Mouse (Mus musculus) midbrain, postnatal 0 days (tissue): ENCODE measurements at regions not wholly inside any gene's neighbourhood (a gene's known extent, or its start where the extent isn't known, plus 50 kb on each side); places are given as distances from the start of the nearest gene placed in this dataset.

ENCODE experiments used
- ATAC-seq: fragments of 200-750 bp; cut with Nextera tagmentation; 2 replicates; pipeline ENCODE4 v1.8.0; 2017; ENCODE audit warnings: moderate number of reproducible peaks, mild to moderate bottlenecking, moderate TSS enrichment, moderate library complexity; ENCODE audit not compliant: low FRiP score
- DNase-seq: peaks from one replicate; pipeline ENCODE4 v3.0.0-alpha.2; 2015; ENCODE audit warnings: low spot score
- H3K27ac ChIP-seq: fragments of 300-500 bp; sonication (generic); 2 replicates; pipeline ENCODE4 v1.5.1; 2014; ENCODE audit warnings: low read depth, mild to moderate bottlenecking, low read length, mixed read lengths
- H3K27me3 ChIP-seq: fragments of 300-500 bp; sonication (generic); 2 replicates; pipeline ENCODE4 v1.6.1; 2014; ENCODE audit warnings: low read length, control low read depth, mixed read lengths; ENCODE audit not compliant: insufficient read depth
- H3K36me3 ChIP-seq: fragments of 300-500 bp; sonication (generic); 2 replicates; pipeline ENCODE4 v1.6.1; 2014; ENCODE audit warnings: low read length, control low read depth, mixed read lengths; ENCODE audit not compliant: insufficient read depth
- H3K4me1 ChIP-seq: fragments of 300-500 bp; sonication (generic); 2 replicates; pipeline ENCODE4 v1.6.1; 2014; ENCODE audit warnings: mild to moderate bottlenecking, control low read depth, antibody characterized with exemption, low read length, mixed read lengths; ENCODE audit not compliant: insufficient read depth
- H3K4me2 ChIP-seq: fragments of 300-500 bp; sonication (generic); 2 replicates; pipeline ENCODE4 v1.6.1; 2014; ENCODE audit warnings: low read depth, mild to moderate bottlenecking, low read length, mixed read lengths; ENCODE audit not compliant: poor library complexity, severe bottlenecking
- H3K4me3 ChIP-seq: fragments of 300-500 bp; sonication (generic); 2 replicates; pipeline ENCODE4 v1.5.1; 2014; ENCODE audit warnings: low read depth, mild to moderate bottlenecking, low read length, moderate library complexity
- H3K9ac ChIP-seq: fragments of 300-500 bp; sonication (generic); replicated peaks from 2 replicates; pipeline ENCODE4 v1.6.1; 2014; ENCODE audit warnings: mild to moderate bottlenecking, low read length, moderate library complexity, mixed read lengths; ENCODE audit not compliant: poor library complexity, severe bottlenecking
- H3K9me3 ChIP-seq: fragments of 300-500 bp; sonication (generic); 2 replicates; pipeline ENCODE4 v1.6.1; 2016; ENCODE audit warnings: low read length, control low read depth
- CTCF ChIP-seq: IDR thresholded peaks from 2 replicates; pipeline ENCODE4 v1.5.1; 2016; ENCODE audit warnings: antibody characterized with exemption, mild to moderate bottlenecking
- WGBS: fragments of 180-500 bp; shearing (Covaris S2); extraction: QIAGEN DNeasy Blood & Tissue Kit; methylation state at CpG from one replicate; pipeline ENCODE4 v1.1.7; 2014; 5-methylcytosine and 5-hydroxymethylcytosine counted together

- Histone ChIP-seq H3K9ac (no peak overlapping the region), H3K4me3 (no peak overlapping the region), H3K36me3 (no peaks in the 10 kb centered on the region), H3K27me3 (no peaks in the 10 kb centered on the region), H3K4me2 (no peak overlapping the region), H3K4me1 (no peaks in the 10 kb centered on the region), H3K27ac (no peak overlapping the region), H3K9me3 (no peaks in the 10 kb centered on the region)
- TF ChIP-seq CTCF = no peak
- ATAC-seq (no peak), DNase-seq (no peak)
- 85% methylated on average over 8 of the region's 8 CpGs for WGBS
Measured at GRCm38 (mm10) chr11:20464564-20464963, 78.5 kb upstream of the Sertad2 start.

DNA sequence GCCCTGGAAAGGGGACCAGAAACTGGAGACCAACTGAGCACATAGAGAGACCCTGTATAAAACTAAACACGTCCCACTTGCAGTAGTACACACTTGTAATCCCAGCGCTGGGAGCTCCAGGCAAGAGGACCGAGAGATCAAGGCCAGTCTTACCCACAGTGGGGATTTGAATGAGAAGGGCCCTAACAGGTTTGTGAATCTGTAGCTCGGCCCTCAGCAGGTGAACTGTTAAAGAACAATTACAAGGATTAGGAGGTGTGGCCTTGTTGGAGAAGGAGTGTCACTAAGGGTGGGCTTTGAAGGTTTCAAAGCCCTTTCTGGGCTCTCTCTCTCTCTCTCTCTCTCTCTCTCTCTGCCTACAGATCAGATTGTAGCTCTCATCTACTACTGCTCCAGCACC, 76.5 kb upstream of the Sertad2 start:
- no peak for TF ChIP-seq CTCF
- 21% methylated on average over 4 of the region's 4 CpGs for WGBS

GRCm38 (mm10) chr11:20468319-20469018, 74.6 kb upstream of the Sertad2 start:
- Histone ChIP-seq H3K4me3 (no peak overlapping the region), H3K4me2 (no peak overlapping the region), H3K27ac (no peak overlapping the region), H3K36me3 (no peaks in the 10 kb centered on the region), H3K27me3 (no peaks in the 10 kb centered on the region), H3K9me3 (no peaks in the 10 kb centered on the region), H3K9ac (no peak overlapping the region), H3K4me1 (no peaks in the 10 kb centered on the region)
- 85% methylated on average over 12 of the region's 12 CpGs for WGBS
- no peak for TF ChIP-seq CTCF
- ATAC-seq = no peak
- no peak for DNase-seq

More for the DNA sequence above, 76.5 kb upstream of the Sertad2 start:
- ATAC-seq = no peak
- Histone ChIP-seq H3K27ac (no peak overlapping the region), H3K4me3 (no peak overlapping the region), H3K4me2 (no peak overlapping the region), H3K36me3 (no peaks in the 10 kb centered on the region), H3K27me3 (no peaks in the 10 kb centered on the region), H3K9me3 (no peaks in the 10 kb centered on the region), H3K4me1 (no peaks in the 10 kb centered on the region), H3K9ac (no peak overlapping the region)
- no peak for DNase-seq

GRCm38 (mm10) chr11:20469368-20469767, 73.7 kb upstream of the Sertad2 start:
- no peak for TF ChIP-seq CTCF

GRCm38 (mm10) chr11:20470396-20470795, 72.7 kb upstream of the Sertad2 start:
- DNase-seq (no peak), ATAC-seq (no peak)
- WGBS = 88% methylated on average over 6 of the region's 6 CpGs
- Histone ChIP-seq H3K27me3 (no peaks in the 10 kb centered on the region), H3K4me2 (no peak overlapping the region), H3K9ac (no peak overlapping the region), H3K27ac (no peak overlapping the region), H3K9me3 (no peaks in the 10 kb centered on the region), H3K4me1 (no peaks in the 10 kb centered on the region), H3K4me3 (no peak overlapping the region), H3K36me3 (no peaks in the 10 kb centered on the region)
- no peak for TF ChIP-seq CTCF

More at GRCm38 (mm10) chr11:20469368-20469767, 73.7 kb upstream of the Sertad2 start:
- ATAC-seq (no peak), DNase-seq (no peak)
- Histone ChIP-seq H3K4me1 (no peaks in the 10 kb centered on the region), H3K4me2 (no peak overlapping the region), H3K9me3 (no peaks in the 10 kb centered on the region), H3K27ac (no peak overlapping the region), H3K9ac (no peak overlapping the region), H3K4me3 (no peak overlapping the region), H3K36me3 (no peaks in the 10 kb centered on the region), H3K27me3 (no peaks in the 10 kb centered on the region)
- WGBS = 78% methylated on average over 5 of the region's 5 CpGs

- no peak for TF ChIP-seq CTCF
- Histone ChIP-seq H3K36me3 (no peaks in the 10 kb centered on the region), H3K4me2 (no peak overlapping the region), H3K27me3 (no peaks in the 10 kb centered on the region), H3K4me3 (no peak overlapping the region), H3K27ac (no peak overlapping the region), H3K9me3 (no peaks in the 10 kb centered on the region), H3K9ac (no peak overlapping the region), H3K4me1 (no peaks in the 10 kb centered on the region)
- 78% methylated on average over 1 of the region's 1 CpGs for WGBS
- ATAC-seq (no peak), DNase-seq (no peak)
Measured at GRCm38 (mm10) chr11:20472336-20472735, 70.7 kb upstream of the Sertad2 start.
